Mouse (Mus musculus) right cerebral cortex, postnatal 14 days (tissue): ENCODE measurements around the gene Os9.
"Not testable (repeated sequence)": the region's sequence is repeated elsewhere in the genome, so short reads cannot be mapped to it uniquely, and the experiment has no call there.

Experiments
- DNase-seq: peaks from one replicate; pipeline ENCODE4 v3.0.0; 2022

Os9 gene

DNA sequence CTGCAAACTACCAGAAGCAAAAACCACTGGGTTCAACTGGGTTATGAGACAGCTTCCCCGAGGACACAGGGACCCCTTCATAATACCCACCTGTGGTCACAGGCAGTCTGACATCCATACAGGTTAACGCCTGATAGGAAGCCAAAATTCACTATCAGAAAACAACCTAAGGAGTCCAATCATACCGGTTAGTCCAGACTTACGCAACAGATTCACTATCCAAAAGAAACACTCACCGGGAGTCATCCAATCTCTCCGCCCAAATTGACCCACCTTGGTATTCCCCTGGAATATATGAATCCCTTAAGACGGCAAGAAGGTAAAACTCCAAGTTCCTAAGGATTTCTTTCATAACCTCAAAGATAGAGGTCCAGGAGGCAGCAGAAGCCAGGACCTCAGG is 23.6 kb upstream of the Os9 start:
- DNase-seq = no peak

DNA sequence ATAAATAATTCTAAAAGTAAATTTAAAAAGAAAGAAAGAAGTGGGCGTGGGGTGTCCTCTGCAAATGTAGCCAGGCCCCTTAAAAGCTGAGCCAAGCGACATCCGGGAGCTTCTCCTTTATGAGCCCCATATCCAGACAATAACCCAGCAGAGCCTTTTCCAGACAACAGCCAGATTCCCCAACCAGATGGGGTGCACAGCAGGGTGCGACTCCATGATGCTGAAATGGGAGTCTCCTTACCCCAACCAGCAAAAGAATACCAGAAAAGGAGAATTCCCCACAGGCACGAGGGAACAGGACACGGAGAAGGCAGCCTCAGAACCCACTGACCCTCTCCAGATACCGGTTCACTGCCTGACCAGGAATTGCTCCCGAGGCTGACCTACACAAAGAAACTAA is 22.3 kb upstream of the Os9 start:
- DNase-seq = no peak

DNA sequence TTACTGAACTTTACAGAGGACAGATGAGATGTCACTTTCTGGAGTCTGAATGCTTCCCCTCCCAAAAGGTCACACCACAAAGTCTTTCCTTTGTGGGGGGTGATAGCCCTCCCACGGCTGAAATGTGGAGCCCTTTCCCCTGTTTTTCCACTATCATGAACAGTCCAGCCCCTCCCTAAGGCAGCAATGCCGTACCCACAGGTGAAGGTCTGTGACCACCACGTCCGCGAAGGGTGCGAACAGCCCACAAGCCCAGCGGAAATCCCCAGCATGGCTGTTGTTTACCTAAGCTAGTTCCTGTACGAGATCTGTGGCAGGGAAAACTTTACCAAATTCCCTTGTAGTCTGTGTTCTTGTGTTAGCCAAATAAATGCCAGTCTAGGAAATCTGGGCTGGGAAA is 20.6 kb upstream of the Os9 start:
- no peak for DNase-seq

DNA sequence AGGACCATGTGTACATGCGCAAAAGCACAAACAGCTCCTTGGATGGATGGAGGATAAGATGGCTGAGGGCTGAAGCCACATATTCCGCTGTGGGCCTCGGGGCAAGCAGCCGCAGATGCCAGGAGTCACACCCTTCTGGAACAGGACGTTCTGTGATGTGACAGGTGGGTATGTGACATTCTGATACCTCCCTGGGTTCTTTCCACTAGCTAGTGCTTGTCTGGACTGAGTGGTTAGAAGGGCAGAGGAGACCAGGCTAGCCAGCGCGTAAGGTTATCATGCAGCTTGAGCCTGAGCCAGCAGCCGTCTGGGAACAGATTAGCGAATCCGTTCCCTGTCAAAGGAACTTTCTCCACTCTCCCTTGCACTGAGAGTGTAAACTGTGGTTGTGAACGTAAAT is 20.0 kb upstream of the Os9 start:
- DNase-seq = no peak

DNA sequence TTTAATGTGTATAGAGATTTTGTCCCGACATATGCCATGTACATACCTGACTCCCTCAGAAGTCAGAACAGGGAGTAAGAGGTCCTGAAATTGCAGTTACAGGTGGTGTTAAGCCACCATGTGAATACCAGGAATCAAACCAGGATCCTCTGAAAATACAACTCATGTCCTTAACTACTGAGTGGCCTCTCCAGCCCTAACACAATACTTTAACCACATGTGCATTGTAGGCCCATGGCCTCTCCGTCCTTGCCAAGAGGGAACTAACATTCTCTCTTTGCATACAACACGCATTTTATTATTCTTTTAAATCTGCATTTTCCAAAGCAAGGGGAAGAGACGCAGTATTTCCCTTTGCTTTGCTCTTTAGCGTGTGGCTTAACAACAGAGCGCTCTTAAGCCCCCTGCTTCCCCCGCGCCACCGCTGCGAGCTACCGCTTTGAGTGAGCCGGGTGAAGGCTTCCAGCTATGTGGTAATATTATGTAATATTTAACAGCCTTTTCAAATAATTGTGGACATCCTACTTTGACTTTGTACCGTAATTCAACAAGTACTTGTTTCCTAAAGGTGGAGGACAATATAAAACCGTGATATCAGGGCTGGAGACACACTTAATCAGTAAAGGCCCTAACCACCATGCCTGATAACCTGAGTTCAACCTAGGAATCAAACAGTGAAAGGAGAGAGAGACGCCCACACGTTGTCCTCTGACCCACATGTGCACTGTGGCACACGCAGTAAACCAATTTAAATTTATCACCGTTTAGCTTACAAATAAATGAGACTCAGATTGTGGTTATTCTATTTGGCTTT is 17.6 kb upstream of the Os9 start:
- DNase-seq = no peak

DNA sequence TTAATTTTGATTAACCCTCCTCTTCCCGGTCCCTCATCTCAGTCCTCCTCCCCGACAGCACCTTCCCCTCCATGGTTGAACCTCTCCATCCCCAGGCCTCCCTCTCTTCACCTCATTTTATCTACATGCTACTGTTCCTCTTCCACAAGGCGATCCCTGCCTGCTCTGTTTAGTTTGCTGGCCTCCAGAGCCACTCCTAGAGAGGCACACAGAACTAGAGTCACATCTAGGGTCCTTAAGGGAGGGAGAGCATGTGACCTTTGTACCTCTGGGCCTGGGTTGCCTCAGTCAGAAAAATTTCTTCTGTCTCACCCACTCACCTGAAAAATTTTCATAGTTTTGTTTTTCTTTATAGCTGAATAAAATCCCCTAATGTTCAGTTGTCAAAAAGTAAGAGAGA is 17.0 kb upstream of the Os9 start:
- no peak for DNase-seq

DNA sequence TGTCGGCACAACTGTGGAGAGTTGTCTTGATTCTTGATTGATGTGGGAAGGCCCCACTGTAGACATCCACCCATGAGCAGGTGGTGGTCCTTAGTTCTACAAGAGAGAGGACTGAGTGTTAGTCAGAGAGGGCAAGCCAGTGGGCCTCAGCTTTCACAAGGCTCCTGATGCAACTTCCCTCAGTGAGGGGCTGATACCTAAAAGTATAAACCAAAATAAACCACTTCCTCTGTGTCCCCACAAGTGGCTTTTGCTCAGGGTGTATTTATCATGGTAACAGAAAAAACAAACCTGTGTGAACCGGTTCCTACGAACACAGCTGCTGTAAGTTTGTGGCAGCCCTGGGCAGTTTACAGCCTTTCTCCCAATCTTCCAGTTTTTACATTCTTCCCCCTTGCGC is 15.6 kb upstream of the Os9 start:
- no peak for DNase-seq

DNA sequence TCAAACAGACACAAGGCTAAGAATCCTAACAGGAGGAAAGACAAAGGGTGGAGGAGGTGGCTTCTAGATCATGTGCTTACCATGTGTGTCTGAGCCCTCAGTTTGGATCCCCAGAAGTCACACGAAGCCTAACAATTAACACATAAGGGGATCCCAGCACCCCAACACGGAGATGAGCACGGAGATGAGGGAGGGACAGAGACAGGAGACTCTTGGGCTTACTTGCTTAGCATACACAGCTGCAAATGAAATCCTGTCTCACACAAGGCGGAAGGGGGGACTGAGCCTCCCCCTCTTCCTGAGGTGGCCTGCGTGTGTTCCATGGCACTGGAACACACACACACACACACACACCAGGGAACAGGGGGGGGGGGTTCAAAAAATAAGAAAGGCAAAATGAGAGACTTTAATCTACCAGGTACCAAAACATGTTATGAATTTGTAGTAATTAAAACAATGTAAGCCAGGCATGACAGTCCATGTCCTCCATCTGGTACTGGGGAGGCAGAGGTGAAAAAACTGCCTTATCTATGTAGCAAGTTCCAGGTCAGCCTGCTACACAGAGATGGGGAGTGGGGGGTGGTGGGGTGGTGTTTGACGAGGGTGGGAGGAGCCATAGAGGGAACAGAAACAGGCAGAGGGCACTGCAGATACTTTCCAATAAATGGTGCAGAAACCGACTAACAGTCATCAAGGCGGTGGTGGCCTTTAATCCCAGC is 14.3 kb upstream of the Os9 start:
- DNase-seq = no peak

DNA sequence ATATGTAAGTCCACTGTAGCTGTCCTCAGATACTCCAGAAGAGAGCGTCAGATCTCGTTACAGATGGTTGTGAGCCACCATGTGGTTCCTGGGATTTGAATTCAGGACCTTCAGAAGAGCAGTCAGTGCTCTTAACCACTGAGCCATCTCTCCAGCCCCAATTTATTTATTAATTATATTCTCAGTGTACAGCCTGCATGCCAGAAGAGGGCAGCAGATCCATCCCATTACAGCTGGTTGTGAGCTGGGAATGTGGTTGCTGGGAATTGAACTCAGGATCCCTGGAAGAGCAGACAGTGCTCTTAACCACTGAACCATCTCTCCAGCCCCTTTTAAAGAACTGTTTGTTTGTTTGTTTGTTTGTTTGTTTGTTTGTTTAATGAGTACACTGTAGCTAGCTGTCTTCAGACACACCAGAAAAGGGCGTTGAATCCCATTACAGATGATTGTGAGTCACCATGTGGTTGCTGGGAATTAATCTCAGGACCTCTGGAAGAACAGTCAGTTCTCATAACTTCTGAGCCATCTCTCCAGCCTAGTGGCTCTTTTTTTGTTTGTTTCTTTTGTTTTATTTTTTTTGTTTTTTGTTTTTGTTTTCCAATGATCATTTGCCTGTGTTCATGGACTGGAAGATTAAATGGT is 13.6 kb upstream of the Os9 start:
- not testable (repeated sequence) for DNase-seq

DNA sequence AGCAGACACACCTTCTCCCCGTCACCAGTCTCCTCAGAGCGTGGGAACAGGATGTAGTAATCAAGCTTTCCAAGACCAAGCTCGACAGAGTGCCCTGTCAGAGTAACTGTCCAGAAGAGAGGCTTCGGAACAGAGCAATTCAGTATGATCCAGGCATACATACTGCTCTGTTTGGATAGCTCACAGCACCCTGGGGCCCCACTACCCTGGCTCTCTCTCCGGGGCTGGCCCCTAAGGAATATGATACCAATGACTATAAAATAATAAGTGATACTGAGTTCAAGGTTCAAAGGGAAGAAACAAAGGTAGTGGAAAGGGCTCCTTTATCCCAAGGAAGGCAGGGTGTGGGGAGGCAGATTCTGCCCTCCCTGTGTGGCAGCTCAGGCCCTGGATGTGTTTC is 11.5 kb upstream of the Os9 start:
- DNase-seq = no peak

DNA sequence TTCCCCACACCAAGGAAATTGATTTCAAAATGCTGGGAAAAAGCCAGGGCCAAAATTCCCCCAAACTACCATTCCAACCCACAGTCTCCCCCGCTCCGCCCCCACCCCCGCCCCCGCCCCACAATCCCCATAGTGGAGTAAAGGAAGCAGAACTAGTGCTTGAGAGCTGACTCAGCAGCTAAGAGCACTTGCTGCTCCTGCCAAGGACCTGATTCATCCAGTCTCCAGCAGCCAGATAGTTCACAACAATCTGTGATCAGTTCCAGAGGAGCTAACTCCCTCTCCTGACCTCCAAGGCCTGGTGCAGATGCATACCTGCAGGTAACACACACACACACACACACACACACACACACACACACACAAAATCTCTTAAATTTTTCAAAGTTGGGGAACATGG is 8.5 kb upstream of the Os9 start:
- no peak for DNase-seq

DNA sequence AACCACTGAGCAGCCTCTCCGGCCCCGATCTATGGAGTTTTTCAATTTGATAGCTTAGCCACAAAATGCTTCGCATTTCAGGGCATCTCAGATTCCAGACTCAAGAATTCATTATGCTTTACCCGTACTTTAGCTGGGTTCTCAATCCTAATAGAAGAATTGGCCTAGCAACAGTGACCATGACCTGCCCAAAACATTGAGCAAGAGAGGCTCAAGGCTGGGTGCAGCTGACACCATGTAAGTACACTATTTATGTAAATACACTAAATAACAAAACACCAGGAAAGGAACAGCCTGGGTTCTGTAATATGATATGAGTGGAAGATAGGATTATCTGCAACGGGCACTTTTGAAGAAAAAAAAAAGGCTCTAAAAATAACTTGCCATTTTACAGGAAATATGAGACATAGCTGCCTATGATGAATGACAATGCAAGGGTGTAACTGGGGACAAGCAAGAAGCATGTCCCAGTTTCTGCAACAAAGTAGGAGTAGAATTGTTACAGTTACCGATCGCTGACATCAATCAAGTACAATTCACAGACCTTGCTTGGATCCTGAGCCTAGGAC is 6.9 kb upstream of the Os9 start:
- DNase-seq = no peak

DNA sequence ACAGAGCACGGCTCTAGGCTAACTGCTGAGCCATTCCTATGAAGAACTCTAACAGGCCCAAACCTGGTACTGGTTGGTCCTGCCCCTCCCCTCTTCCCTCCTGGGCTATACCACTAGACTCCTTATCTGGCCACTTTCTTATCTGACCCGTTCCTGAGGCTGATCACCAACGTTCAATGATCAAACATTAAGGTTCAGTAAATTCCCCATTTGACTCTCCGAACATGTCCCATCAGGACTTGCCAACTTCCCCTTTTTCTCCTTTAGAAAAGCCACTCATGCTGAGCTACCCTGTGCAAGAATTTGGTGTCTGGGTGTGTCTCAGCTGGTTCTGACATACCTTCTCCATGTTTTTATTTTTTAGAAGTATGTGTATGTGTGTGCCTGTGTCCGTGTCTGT is 5.6 kb upstream of the Os9 start:
- DNase-seq = no peak

DNA sequence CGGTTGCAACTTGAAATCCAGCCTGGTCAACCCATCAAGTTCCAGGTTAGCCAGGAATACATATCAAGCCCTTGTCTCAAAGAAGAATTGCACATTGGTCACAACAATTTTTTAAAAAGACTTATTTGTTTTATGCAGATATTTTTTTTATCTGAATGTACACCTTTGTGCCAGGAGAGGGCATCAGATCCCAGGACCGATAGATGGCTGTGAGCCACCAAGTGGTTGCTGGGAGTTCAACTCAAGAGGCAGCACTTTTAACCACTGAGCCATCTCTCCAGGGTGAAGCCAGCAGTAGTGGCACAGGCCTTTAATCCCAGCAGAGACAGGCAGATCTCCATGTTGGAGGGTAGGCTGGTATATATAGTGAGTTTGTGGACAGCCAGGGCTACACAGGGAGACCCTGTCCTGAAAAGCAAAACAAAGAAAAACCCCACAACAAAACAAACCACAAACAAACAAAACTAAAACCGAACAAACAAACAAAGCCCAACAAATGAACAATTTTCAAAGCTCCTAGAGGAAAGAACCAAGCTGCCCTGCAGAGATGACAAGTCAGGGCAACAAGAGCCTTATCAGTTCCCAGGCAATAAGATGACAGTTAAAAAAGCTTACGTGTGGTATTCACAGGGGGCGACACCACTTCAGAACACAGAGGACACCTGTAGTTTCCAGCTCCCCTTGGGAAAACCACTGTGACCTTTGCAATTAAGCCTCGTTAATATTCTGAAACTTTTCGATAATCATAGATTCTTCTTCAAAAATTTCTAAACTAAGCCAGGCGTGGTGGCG is 4.5 kb upstream of the Os9 start:
- no peak for DNase-seq

DNA sequence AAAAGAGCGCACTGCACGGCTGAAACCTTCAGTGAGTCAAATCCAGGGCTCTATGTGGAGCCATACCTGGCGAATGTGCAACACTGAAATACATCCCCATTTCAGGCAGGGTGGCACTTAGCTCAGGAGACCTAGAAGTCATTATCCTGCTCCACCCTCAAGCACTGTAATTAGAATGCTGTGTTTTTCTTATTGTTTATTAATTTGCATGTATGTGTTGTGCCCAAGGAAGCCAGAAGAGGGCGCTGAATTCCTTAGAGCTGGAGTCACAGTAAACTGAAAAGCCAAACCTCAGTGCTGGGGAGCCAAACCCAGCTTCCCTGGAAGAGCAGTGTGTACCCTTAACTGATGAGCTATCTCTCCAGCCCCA is 2.5 kb upstream of the Os9 start:
- DNase-seq = peak; percentile 71

DNA sequence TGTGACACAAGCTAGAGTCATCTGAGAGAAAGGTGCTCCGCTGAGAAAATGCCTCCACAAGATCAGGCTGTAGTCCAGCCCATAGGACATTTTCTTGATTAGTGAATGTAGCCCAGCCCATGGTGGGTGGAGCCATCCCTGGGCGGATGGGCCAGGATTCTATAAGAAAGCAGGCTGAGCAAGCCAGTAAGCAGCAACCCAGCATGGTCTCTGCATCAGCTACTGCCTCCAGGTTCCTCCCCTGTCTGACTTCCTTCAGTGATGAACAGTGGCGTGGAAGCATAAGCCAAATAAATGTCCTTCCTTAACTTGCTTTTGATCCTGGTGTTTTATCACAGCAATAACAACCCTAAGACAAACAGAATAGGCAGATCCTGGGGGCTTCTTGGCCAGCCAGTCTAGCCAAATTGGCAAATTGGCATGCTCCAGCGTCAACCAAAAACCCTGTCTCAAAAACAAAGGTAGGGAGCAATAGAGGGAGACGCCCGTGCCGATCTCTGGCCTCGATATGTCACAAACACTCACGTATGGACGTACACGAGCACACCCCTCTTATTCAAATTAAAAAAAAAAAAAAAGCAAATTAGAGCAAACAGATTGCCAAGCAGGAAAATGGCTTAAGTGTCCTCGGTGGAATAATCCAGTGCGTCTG is 2.0 kb upstream of the Os9 start:
- DNase-seq = peak; percentile 30

DNA sequence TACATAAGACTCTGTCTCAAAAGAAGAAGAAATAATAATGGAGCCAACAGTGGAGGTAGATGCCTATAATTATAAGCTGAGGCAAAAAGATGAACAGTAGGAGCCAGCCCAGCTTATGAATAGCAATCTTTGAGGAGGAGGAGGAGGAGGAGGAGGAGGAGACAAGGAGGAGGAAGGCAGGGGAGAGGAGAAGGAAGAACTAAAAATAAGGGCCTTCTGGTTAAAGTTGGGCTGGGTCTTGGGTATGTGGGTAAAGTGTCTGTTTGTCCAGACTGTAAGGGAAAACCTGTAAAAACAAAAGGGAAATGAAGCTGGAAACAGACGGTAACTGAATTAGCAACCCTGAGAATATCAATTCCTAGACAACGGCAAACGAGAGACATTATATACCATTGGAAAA is 1.1 kb upstream of the Os9 start:
- DNase-seq = no peak

DNA sequence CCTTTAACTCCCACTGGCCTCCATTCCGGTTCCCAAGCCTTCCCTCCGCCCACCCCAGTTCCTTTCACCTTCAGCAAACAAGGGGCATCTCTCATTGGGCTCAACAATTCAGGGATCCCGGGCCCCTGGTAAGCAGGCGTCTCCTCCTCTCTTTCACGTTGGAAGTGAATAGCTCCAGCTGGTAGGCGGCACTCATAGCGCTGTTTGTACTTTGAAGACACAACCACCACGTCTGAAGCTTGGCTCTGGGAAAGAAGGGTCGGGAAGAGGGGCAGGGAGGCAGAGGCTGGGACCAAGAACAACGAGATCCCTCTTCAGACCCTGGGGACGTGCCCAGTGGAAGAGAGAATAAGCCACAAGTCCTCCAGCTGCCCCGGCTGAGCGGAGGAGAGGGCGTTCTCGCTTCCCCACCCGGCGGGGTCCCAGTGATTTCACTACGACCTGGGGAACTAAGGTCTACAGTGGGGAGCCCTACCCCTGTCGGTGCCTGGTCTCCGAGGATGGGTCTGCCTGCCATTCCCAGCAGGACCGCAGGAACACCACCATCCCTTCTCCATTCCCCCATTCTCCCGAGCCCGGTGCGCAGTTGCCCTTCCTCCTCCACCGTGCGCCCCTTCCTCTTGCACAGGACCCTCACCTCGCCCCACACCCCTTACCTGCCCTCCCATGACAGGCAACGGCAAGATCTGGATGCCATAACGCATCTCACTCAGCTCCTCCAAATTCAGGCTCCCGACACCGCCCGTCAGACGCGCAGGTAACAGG is 448 bp downstream of the Os9 start:
- DNase-seq = peak; percentile 11

DNA sequence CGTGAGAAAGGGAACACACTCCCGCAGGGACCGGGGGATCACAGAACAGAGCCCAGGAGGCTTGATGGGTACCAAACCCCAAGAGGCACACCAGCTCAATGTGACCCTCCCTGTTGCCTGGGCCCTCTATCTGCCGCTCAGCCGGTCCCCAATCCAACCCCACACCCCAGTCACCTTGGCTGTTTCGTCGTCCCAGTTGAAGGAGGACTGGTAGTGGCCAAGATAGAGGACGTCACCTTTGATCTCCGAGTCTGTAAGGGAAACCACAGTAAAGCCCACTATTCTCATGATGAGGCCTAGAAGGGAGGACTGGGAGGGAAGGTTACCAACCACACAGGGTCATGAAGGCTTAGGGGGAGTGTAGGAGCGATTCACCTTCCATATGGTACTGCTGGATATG is 1.7 kb downstream of the Os9 start:
- DNase-seq = no peak

DNA sequence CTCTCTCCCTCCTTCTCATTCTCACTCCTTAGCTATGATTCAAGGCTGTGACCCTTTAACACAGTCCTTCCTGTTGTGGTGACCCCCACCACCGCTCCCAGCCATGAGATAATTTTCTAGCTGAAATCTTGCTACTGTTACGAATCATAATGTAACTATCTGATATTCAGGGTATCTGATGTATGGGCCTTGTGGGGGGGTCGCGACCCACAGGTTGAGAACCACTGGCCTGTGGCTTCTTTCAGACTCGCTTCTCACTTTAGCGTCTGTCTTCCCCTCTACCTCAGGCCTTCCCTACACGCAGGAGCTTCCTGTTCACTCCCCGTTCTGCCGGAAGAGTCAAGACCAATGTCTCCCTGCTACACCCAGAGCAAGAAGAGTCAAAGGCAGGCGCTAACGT is 2.5 kb downstream of the Os9 start:
- no peak for DNase-seq

DNA sequence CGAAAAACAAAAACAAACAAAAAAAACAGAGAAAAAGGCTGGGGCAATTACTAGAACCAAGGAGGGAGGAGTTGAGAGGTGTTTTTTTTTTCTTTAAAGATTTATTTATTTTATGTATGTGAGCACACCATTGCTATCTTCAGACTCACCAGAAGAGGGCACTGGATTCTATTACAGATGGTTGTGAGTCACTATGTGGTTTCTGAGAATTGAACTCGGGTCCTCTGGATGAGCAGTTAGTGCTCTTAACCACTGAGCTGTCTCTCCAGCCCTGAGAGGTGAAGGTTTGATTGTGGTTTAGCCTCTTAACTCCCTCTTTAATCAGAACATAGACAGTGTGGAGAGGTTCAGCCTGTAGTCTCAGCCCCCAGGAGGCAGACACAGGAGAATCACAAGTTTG is 5.9 kb downstream of the Os9 start:
- DNase-seq = no peak

DNA sequence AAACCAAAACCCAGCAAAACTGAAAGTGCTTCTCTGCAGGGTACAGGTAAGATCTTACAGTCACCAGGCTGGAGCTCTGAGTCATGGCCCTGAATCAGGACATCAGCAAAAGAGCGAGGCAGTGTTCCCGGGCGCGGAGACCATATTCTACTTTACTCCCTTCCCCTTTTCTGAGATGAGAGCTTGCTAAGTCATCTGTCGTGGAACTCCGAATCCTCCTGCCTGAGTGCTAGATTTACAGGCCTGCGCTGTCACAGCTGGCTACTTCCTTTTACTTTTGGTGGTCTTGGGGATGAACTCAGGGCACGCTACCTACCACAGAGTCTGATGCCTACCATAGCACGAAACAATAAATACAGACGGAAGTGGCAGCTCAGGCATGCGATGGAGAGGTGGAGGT is 6.5 kb downstream of the Os9 start:
- DNase-seq = no peak
